Mouse (Mus musculus): ENCODE results near the gene Jak3. TPM values are rescaled to one million over a fixed set of nuclear protein-coding genes. Genes with fewer than 3 reads are reported as not detected.
"Not testable (repeated sequence)": the region's sequence is repeated elsewhere in the genome, so short reads cannot be mapped to it uniquely, and the experiment has no call there.

Gene Jak3
- total and polyA plus RNA-seq, 3 experiments = 9.4 to 32.3 (median 19.0) TPM

GRCm38 (mm10) chr8:71687616-71688015, 11.5 kb downstream of the Jak3 start:
- DNase-seq = no peak

GRCm38 (mm10) chr8:71689028-71689427, 12.9 kb downstream of the Jak3 start, which contains the start of gene Insl3:
Gene Insl3 (plus strand): TSS chr8:71689214.
- DNase-seq = no peak

GRCm38 (mm10) chr8:71692509-71692908, 16.4 kb downstream of the Jak3 start:
- DNase-seq = no peak

GRCm38 (mm10) chr8:71693166-71694041, 17.3 kb downstream of the Jak3 start:
- no peak for DNase-seq

- DNase-seq = not testable (repeated sequence)
Measured at GRCm38 (mm10) chr8:71695456-71695855, 19.4 kb downstream of the Jak3 start.

GRCm38 (mm10) chr8:71700493-71701269, 24.6 kb downstream of the Jak3 start:
- peak; percentile 14 for DNase-seq

GRCm38 (mm10) chr8:71701414-71702086, 25.5 kb downstream of the Jak3 start, which contains the start of gene B3gnt3:
Gene B3gnt3 (minus strand): TSS chr8:71701789.
- DNase-seq = no peak

GRCm38 (mm10) chr8:71702087-71702432, 26.0 kb downstream of the Jak3 start:
- DNase-seq = no peak

- no peak for DNase-seq
Measured at GRCm38 (mm10) chr8:71702923-71703322, 26.8 kb downstream of the Jak3 start.

GRCm38 (mm10) chr8:71703400-71703799, 27.3 kb downstream of the Jak3 start:
- DNase-seq = not testable (repeated sequence)

GRCm38 (mm10) chr8:71707874-71708273, 31.8 kb downstream of the Jak3 start:
- DNase-seq = peak; percentile 37

- DNase-seq = no peak
Measured at GRCm38 (mm10) chr8:71709134-71709799, 33.2 kb downstream of the Jak3 start.

GRCm38 (mm10) chr8:71709800-71710446, 33.8 kb downstream of the Jak3 start:
- peak; percentile 67 for DNase-seq

- no peak for DNase-seq
Measured at GRCm38 (mm10) chr8:71711574-71711973, 35.5 kb downstream of the Jak3 start.

GRCm38 (mm10) chr8:71715531-71715930, 39.4 kb downstream of the Jak3 start:
- DNase-seq = no peak

- DNase-seq = no peak
Measured at GRCm38 (mm10) chr8:71716561-71717053, 40.5 kb downstream of the Jak3 start.

- no peak for DNase-seq
Measured at GRCm38 (mm10) chr8:71717096-71717495, 41.0 kb downstream of the Jak3 start.

GRCm38 (mm10) chr8:71718252-71718651, 42.2 kb downstream of the Jak3 start:
- no peak for DNase-seq

- DNase-seq = no peak
Measured at GRCm38 (mm10) chr8:71719218-71719617, 43.1 kb downstream of the Jak3 start.

- DNase-seq = no peak
Measured at GRCm38 (mm10) chr8:71719928-71720457, 43.9 kb downstream of the Jak3 start.

- DNase-seq = no peak
Measured at GRCm38 (mm10) chr8:71723047-71723551, 47.0 kb downstream of the Jak3 start.
